ENCODE assay signal across 29 mouse cellular contexts in the genomic region with DNA sequence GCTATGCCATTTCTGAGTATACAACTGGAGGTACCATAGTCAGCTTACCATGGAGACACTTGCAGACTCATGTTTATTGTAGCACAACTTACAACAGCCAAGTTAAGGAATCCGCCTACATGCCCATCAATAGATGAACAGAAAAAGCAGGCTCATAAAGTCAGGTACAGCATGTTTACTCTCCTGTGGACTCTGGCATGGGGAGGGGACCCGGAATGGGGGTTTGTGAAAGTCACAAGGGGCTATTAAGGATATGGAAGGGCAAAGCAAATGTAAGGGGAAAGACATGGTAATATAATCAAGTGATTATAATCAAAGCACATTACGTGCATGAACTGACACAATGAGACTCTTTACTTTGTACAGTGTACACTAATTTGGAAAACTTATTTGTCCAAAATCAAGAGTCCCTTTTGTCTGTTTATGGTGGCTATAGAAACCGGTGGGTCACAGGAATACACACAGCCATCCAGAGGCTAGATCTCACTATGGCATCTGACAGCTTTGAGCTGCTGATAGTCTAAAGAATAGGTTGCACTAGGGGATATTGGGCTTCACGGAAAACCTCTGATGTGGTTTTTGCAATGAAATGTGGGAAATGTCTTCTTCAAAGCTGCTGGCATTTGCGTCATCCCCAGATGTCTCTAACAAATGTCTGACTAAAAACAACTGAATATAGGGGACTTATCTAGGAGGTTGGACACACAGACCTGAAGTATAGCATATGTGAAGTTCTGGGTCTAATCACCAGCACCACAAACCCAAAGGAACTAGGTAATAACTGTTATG. TPM values are rescaled to one million over a fixed set of nuclear protein-coding genes. Genes with fewer than 3 reads are reported as not detected.
DNase-seq lines count a peak whose midpoint lies in the region; ATAC-seq lines count a peak whose summit lies in the region.
"Had no signal": no experiment of that assay in that cellular context is flagged by ENCODE, and none has a peak within 500 bp of the region (broad histone marks: within the 10 kb centered on the region; RNA-seq: fewer than 3 reads in every experiment).

No protein-coding gene starts in this region.

- H3K9ac ChIP-seq in intestine, embryonic 15.5 days, result no peak overlapping the region
- H3K9ac ChIP-seq: embryonic facial prominence, embryonic 12.5 days; heart, embryonic 12.5 days; hindbrain, embryonic 14.5 days; limb, embryonic 13.5 days; lung, embryonic 15.5 days; midbrain, embryonic 12.5 days; neural tube, embryonic 13.5 days had no signal

- H3K27ac ChIP-seq in intestine, embryonic 15.5 days, result no peak overlapping the region
- H3K27ac ChIP-seq in hindbrain, embryonic 10.5 days, result no peak overlapping the region
- H3K27ac ChIP-seq: embryonic facial prominence, embryonic 12.5 days; heart, adult 2 months; hindbrain, embryonic 14.5 days; limb, embryonic 13.5 days; lung, embryonic 15.5 days; midbrain, embryonic 12.5 days; neural tube, embryonic 13.5 days had no signal

- ATAC-seq in CD4-positive, CD25-positive, alpha-beta regulatory T cell, adult 4 months, result peak; percentile 47
- peak; percentile 64 for ATAC-seq in intestine, embryonic 15.5 days
- ATAC-seq: forebrain, embryonic 14.5 days; Patski had no signal

- peak; percentile 72 for DNase-seq in CD4-positive helper T cell, adult 2 months (ENCODE audit: low read depth, low spot score)
- DNase-seq in thymus, postnatal 14 days, result peak; percentile 30
- no peak for DNase-seq in hindbrain, embryonic 10.5 days (ENCODE audit: low spot score)
- DNase-seq in urinary bladder, adult 18-20 months (ENCODE audit: low spot score in 2 of 2), result no peak
- no peak for DNase-seq in spleen, postnatal 36 days (ENCODE audit: low spot score in 2 of 2)
- DNase-seq: adrenal gland, postnatal 25 days; cerebellum, adult 11-12 months; cerebellum, adult 9-11 months; embryo, embryonic 11 days; gastrocnemius, postnatal 36 days; heart, adult 2 months; heart, postnatal 4 days; kidney, adult 9 months; kidney, postnatal 10 days; right cerebral cortex, postnatal 25 days had no signal

- no peaks in the 10 kb centered on the region for H3K27me3 ChIP-seq in intestine, embryonic 15.5 days (replicated peaks)
- H3K27me3 ChIP-seq in hindbrain, embryonic 10.5 days (ENCODE audit: insufficient read depth, poor library complexity, severe bottlenecking), result no peaks in the 10 kb centered on the region
- H3K27me3 ChIP-seq: embryonic facial prominence, embryonic 12.5 days; heart, embryonic 12.5 days; limb, embryonic 13.5 days; lung, embryonic 15.5 days; midbrain, embryonic 12.5 days; neural tube, embryonic 13.5 days; Patski had no signal

- H3K9me3 ChIP-seq in intestine, embryonic 15.5 days, result no peaks in the 10 kb centered on the region
- 0 out of 2 replicates have a peak, but pooled peaks cover 3% of the 10 kb centered on the region for H3K9me3 ChIP-seq in hindbrain, embryonic 10.5 days
- H3K9me3 ChIP-seq: embryonic facial prominence, embryonic 12.5 days; limb, embryonic 13.5 days; lung, embryonic 15.5 days; neural tube, embryonic 13.5 days had no signal

- WGBS in intestine, embryonic 15.5 days, result 61% methylated on average over 6 of the region's 6 CpGs
- WGBS in hindbrain, embryonic 10.5 days, result 92% methylated on average over 6 of the region's 6 CpGs

- no peak overlapping the region for H3K4me3 ChIP-seq in intestine, embryonic 15.5 days (replicated peaks)
- no peak overlapping the region for H3K4me3 ChIP-seq in hindbrain, embryonic 10.5 days
- H3K4me3 ChIP-seq: embryonic facial prominence, embryonic 12.5 days; heart, adult 2 months; heart, embryonic 12.5 days; limb, embryonic 13.5 days; lung, embryonic 15.5 days; midbrain, embryonic 12.5 days; myocyte; neural tube, embryonic 13.5 days had no signal

- H3K4me1 ChIP-seq in intestine, embryonic 15.5 days (replicated peaks), result no peaks in the 10 kb centered on the region
- no peaks in the 10 kb centered on the region for H3K4me1 ChIP-seq in hindbrain, embryonic 10.5 days (replicated peaks)
- H3K4me1 ChIP-seq: embryonic facial prominence, embryonic 12.5 days; limb, embryonic 13.5 days; lung, embryonic 15.5 days; midbrain, embryonic 12.5 days; neural tube, embryonic 13.5 days had no signal

- no peaks in the 10 kb centered on the region for H3K36me3 ChIP-seq in intestine, embryonic 15.5 days
- no peaks in the 10 kb centered on the region for H3K36me3 ChIP-seq in hindbrain, embryonic 10.5 days
- H3K36me3 ChIP-seq: embryonic facial prominence, embryonic 12.5 days; heart, embryonic 12.5 days; limb, embryonic 13.5 days; lung, embryonic 15.5 days; midbrain, embryonic 12.5 days; neural tube, embryonic 13.5 days had no signal

- H3K4me2 ChIP-seq in intestine, embryonic 15.5 days (replicated peaks), result no peak overlapping the region
- H3K4me2 ChIP-seq: embryonic facial prominence, embryonic 12.5 days; heart, embryonic 12.5 days; hindbrain, embryonic 14.5 days; limb, embryonic 13.5 days; liver, embryonic 11.5 days; lung, embryonic 15.5 days; midbrain, embryonic 12.5 days; neural tube, embryonic 13.5 days had no signal

RNA-seq across cellular contexts. Expression of gene Gcnt3, which starts 1.9 kb away (rescaled TPM):
- polyA plus RNA-seq in CD4-positive, CD25-positive, alpha-beta regulatory T cell, adult 4 months (2017; shearing (Covaris generic)), result not detected
- 8.3 and 8.9 TPM in 2 replicates for polyA plus RNA-seq in intestine, embryonic 15.5 days (2015; fragmentation: Nextera tagmentation; extraction: Ambion mirVana)
- polyA plus RNA-seq in hindbrain, embryonic 10.5 days (2016; fragmentation: Nextera tagmentation; extraction: Ambion mirVana), result not detected in 2 replicates
- polyA plus RNA-seq: embryonic facial prominence, embryonic 12.5 days; forebrain, embryonic 14.5 days; heart, adult 2 months; heart, embryonic 12.5 days; hindbrain, embryonic 14.5 days; liver, embryonic 11.5 days; midbrain, embryonic 12.5 days; midbrain, postnatal 0 days; neural tube, embryonic 13.5 days had no signal

RNA-seq across cellular contexts. Expression of gene Gtf2a2, which starts 27.4 kb away (rescaled TPM):
- 100 to 1,000 TPM; 135 to 193 TPM for polyA plus RNA-seq in CD4-positive, CD25-positive, alpha-beta regulatory T cell, adult 4 months (2017; shearing (Covaris generic))
- polyA plus RNA-seq in intestine, embryonic 15.5 days (2015; fragmentation: Nextera tagmentation; extraction: Ambion mirVana), result 177 and 182 TPM in 2 replicates
- polyA plus RNA-seq in hindbrain, embryonic 10.5 days (2016; fragmentation: Nextera tagmentation; extraction: Ambion mirVana), result 185 and 196 TPM in 2 replicates

RNA-seq across cellular contexts. Expression of gene Bnip2, which starts 50.5 kb away (rescaled TPM):
- polyA plus RNA-seq in CD4-positive, CD25-positive, alpha-beta regulatory T cell, adult 4 months (2017; shearing (Covaris generic)), result 10 to 100 TPM; 36.3 to 37.1 TPM
- 67.0 and 72.1 TPM in 2 replicates for polyA plus RNA-seq in intestine, embryonic 15.5 days (2015; fragmentation: Nextera tagmentation; extraction: Ambion mirVana)
- polyA plus RNA-seq in hindbrain, embryonic 10.5 days (2016; fragmentation: Nextera tagmentation; extraction: Ambion mirVana), result 87.0 and 99.8 TPM in 2 replicates

Comparison
In these comparisons a context has a peak if more than half of its experiments do, and no peak if none do; other contexts are left out.
1. DNase-seq: peak in CD4-positive helper T cell, adult 2 months (single experiment) and thymus, postnatal 14 days (single experiment); none in hindbrain, embryonic 10.5 days (single experiment), urinary bladder, adult 18-20 months (0 of 2) and spleen, postnatal 36 days (0 of 2).